Mouse (Mus musculus) left cerebral cortex, postnatal 4 days (tissue): ENCODE data around the gene Ncr1. TPM values are rescaled to one million over a fixed set of nuclear protein-coding genes. Genes with fewer than 3 reads are reported as not detected.
"Not testable (repeated sequence)": the region's sequence is repeated elsewhere in the genome, so short reads cannot be mapped to it uniquely, and the experiment has no call there.

Experiments
- DNase-seq: peaks from one replicate; pipeline ENCODE4 v3.0.0-alpha.2; 2022
- intact Hi-C: fragments of 180-260 bp; cut with DNase I; formaldehyde crosslinking; loops from one replicate; pipeline ENCODE4 v1.15.1; 2025
- microRNA-seq: library from miRNA; unstranded; fragments of <30 nt; microRNA quantifications from one replicate; pipeline ENCODE4 v1.2.0, GENCODE M21; 2022
- total RNA-seq, 2 experiments: library from RNA; stranded (reverse); gene quantifications; 2 replicates each; pipeline ENCODE4 v1.2.3; 2021

Gene Ncr1
- not detected for total RNA-seq

- no peak for DNase-seq
- intact Hi-C loops: no loop called here
Measured at GRCm38 (mm10) chr7:4337509-4337908, at the start of gene Ncr1. Ncr1 (plus strand) TSS chr7:4337724.

DNA sequence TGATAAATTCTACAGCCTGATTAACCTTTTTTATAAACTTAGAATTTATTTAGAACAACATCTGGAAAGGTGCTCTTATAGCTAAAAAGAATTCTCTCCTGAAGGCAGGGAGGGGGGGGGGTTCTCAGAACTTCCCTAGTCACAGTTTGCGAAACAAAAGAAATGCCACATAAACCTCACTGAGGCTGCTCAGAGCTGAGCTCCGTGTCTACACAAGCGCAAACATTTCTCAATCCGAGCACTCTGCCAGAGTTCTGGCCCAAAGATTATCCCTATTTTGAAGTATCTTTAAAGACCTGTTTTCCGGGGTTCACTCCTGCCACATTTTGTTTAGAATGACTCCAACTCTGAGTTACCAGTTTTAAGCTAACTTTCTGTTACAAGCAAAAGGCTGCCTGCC lies 44.9 kb upstream of the Ncr1 start:
- intact Hi-C loops: no loop called here

DNA sequence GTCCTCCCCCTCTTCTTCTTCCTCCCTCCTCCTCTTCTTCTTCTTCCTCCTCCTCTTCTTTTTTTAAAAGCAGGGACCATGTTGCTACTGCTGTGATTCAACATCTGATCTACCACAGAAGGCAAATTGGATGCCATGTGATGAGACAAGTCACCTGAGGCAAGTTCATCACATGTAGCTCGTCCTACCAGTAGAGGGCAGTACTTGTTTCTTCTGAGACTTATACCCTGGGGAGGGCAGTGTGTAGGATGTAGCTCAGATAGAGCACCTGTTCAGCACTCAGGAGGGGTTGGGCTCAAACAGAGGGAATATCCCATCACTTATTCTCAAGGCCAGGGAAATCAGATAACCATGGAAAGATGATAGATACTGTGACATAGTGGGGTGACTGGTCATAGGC lies 40.3 kb upstream of the Ncr1 start:
- no peak for DNase-seq
- intact Hi-C loops: no loop called here

More for the DNA sequence above, 44.9 kb upstream of the Ncr1 start:
- DNase-seq: no peak

GRCm38 (mm10) chr7:4300166-4300565 lies 37.4 kb upstream of the Ncr1 start:
- intact Hi-C loops: no loop called here

DNA sequence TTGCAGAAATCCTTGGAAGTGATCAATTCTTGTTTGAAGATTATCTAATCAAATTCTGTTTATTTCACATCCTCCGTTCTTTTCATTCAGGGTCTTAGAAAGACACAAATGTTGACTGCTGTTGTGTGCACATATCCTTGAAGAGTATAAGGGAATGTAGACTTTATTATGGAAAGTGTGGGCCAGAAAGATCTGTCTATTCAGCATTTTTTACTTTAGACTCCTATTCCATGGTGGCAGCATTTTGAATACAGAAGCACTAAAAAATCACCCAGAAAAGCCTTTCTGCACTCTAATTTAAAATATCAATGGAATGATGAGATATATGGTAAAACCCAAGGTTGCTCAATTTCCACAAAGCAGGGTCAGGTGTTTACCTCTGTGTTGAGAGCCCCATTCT lies 34.1 kb upstream of the Ncr1 start:
- DNase-seq: no peak
- intact Hi-C loops: no loop called here

More at GRCm38 (mm10) chr7:4300166-4300565, 37.4 kb upstream of the Ncr1 start:
- DNase-seq: no peak

- DNase-seq, intact Hi-C loops: not testable (repeated sequence)
Measured at GRCm38 (mm10) chr7:4313109-4313508, 24.4 kb upstream of the Ncr1 start.

- DNase-seq, intact Hi-C loops: not testable (repeated sequence)
Measured at GRCm38 (mm10) chr7:4313531-4313930, 24.0 kb upstream of the Ncr1 start.

GRCm38 (mm10) chr7:4323301-4323700 lies 14.2 kb upstream of the Ncr1 start:
- DNase-seq: no peak
- intact Hi-C loops: no loop called here

DNA sequence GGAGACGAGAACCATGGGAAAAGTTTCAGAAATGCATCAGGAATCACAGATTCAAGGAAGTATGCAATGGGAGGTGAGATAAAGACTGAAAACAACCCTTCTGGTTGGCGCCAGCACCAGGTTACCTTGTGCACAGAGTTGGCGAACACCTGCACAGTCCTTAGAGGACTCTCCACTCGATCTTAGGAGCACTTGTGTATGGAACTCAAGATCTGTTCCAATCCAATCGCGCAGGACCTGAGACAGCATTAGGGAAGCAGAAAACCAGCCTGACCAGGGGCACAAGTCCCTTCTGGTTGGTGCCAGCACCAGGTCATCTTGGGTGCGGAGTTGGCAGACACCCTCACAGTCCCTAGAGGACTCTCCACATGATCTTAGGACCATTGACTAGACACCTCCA lies 36.0 kb downstream of the Ncr1 start:
- intact Hi-C loops: no loop called here
- DNase-seq: no peak

Small RNAs within 50 kb of the gene (microRNA-seq; reads per million reads assigned to microRNA genes)
- gene Gm24752 (not detected), gene Gm25349 (not detected)

Other genes with a start within 250 kb of the Ncr1 start
- 100 to 1,000 TPM; 292 to 311 TPM for gene Ttyh1, start 218.3 kb upstream of the Ncr1 start, total RNA-seq
- 100 to 1,000 TPM; 167 to 177 TPM for gene Leng8, start 200.7 kb upstream of the Ncr1 start, total RNA-seq
- gene Leng9, start 187.3 kb upstream of the Ncr1 start, total RNA-seq: 1 to 10 TPM; 5.3 to 5.5 TPM
- gene Cdc42ep5, start 172.9 kb upstream of the Ncr1 start, total RNA-seq: 1 to 10 TPM; 3.0 to 4.0 TPM
- not detected for gene Lilra5, start 100.0 kb upstream of the Ncr1 start, total RNA-seq
- not detected for gene Gp6, start 60.0 kb downstream of the Ncr1 start, total RNA-seq
- gene Rdh13, start 107.9 kb downstream of the Ncr1 start, total RNA-seq: 10 to 100 TPM; 42.4 to 45.0 TPM
- gene Eps8l1, start 123.0 kb downstream of the Ncr1 start, total RNA-seq: 1 to 10 TPM; 5.1 to 8.0 TPM
- 100 to 1,000 TPM; 123 to 135 TPM for gene Ppp1r12c, start 164.0 kb downstream of the Ncr1 start, total RNA-seq
- 1 to 10 TPM in 1 of 2 experiments, under 1 TPM in 1; 0.89 to 1.0 TPM for gene Tnnt1, start 178.7 kb downstream of the Ncr1 start, total RNA-seq
- gene Tnni3, start 186.5 kb downstream of the Ncr1 start, total RNA-seq: 1 to 10 TPM; 1.8 to 2.0 TPM
- gene Dnaaf3, start 194.7 kb downstream of the Ncr1 start, total RNA-seq: under 1 TPM; 0.50 to 0.77 TPM
- gene Syt5, start 209.8 kb downstream of the Ncr1 start, total RNA-seq: 100 to 1,000 TPM; 205 to 208 TPM